8 mouse cellular contexts compared by ENCODE assay signal in genomic region chrX:137037470-137037999, GRCm38 (mm10). TPM values are rescaled to one million over a fixed set of nuclear protein-coding genes. Genes with fewer than 3 reads are reported as not detected.
A peak's percentile ranks its signal among the peaks of the same experiment; 100 is the strongest.
DNase-seq lines count a peak whose midpoint lies in the region; ATAC-seq lines count a peak whose summit lies in the region.

No protein-coding gene starts in this region.

- H3K36me3 ChIP-seq in heart, embryonic 11.5 days (ENCODE audit: control insufficient read depth, insufficient read depth, low read length): no peaks in the 10 kb centered on the region
- no peaks in the 10 kb centered on the region for H3K36me3 ChIP-seq in forebrain, embryonic 10.5 days (replicated peaks)
- no peaks in the 10 kb centered on the region for H3K36me3 ChIP-seq in liver, embryonic 13.5 days

- no peak for DNase-seq in heart, adult 9 months (ENCODE audit: low spot score in 2 of 2)
- DNase-seq in forebrain, embryonic 10.5 days (ENCODE audit: extremely low spot score, low spot score): no peak
- DNase-seq in liver, embryonic 13.5 days: no peak
- no peak for DNase-seq in gastrocnemius, adult 18-20 months (ENCODE audit: low spot score)
- no peak for DNase-seq in cerebellum, adult 8-10 months
- DNase-seq in layer of hippocampus, adult 18-20 months (ENCODE audit: low spot score in 2 of 2): no peak

- no peaks in the 10 kb centered on the region for H3K4me1 ChIP-seq in heart, embryonic 11.5 days (ENCODE audit: control insufficient read depth, insufficient read depth, low read length)
- H3K4me1 ChIP-seq in forebrain, embryonic 10.5 days: peaks cover 6% of the 10 kb centered on the region
- peaks cover 9% of the 10 kb centered on the region for H3K4me1 ChIP-seq in liver, embryonic 13.5 days (replicated peaks)

- peak overlapping the region; percentile 62 for H3K4me2 ChIP-seq in heart, embryonic 11.5 days
- peak overlapping the region; percentile 71 for H3K4me2 ChIP-seq in liver, embryonic 13.5 days

- H3K27me3 ChIP-seq in heart, embryonic 11.5 days (ENCODE audit: control insufficient read depth, insufficient read depth, low read length): no peaks in the 10 kb centered on the region
- H3K27me3 ChIP-seq in forebrain, embryonic 10.5 days (ENCODE audit: poor library complexity, severe bottlenecking): peaks cover 3% of the 10 kb centered on the region; the same call in 1 of the 2 replicates
- no peaks in the 10 kb centered on the region for H3K27me3 ChIP-seq in liver, embryonic 13.5 days

- no peak for ATAC-seq in heart, embryonic 11.5 days (replicated peaks; ENCODE audit: insufficient number of reproducible peaks, low FRiP score, low TSS enrichment)
- ATAC-seq in CD4-positive, CD25-positive, alpha-beta regulatory T cell, adult 4 months: peak; percentile 37
- ATAC-seq in liver, embryonic 13.5 days (ENCODE audit: low read depth): no peak

- peak overlapping the region; percentile 49 for H3K4me3 ChIP-seq in heart, embryonic 11.5 days (ENCODE audit: low read depth, low read length)
- H3K4me3 ChIP-seq in forebrain, embryonic 10.5 days: peak overlapping the region; percentile 60
- H3K4me3 ChIP-seq in liver, embryonic 13.5 days (replicated peaks): peak overlapping the region; percentile 69

- H3K27ac ChIP-seq in heart, embryonic 11.5 days (ENCODE audit: low read depth, low read length): no peak overlapping the region
- H3K27ac ChIP-seq in forebrain, embryonic 10.5 days: peak overlapping the region; percentile 94
- H3K27ac ChIP-seq in liver, embryonic 13.5 days: 0 out of 2 replicates have a peak overlapping the region, but pooled peaks have one; percentile 68

- peak overlapping the region; percentile 76 for H3K9ac ChIP-seq in heart, embryonic 11.5 days (ENCODE audit: low read depth, low read length)
- H3K9ac ChIP-seq in liver, embryonic 13.5 days: peak overlapping the region; percentile 71

- 14% methylated on average over 12 of the region's 12 CpGs for WGBS in heart, embryonic 11.5 days (ENCODE audit: insufficient replicate concordance)
- WGBS in forebrain, embryonic 10.5 days: 14% methylated on average over 12 of the region's 12 CpGs
- WGBS in liver, embryonic 13.5 days (ENCODE audit: insufficient replicate concordance): 14% methylated on average over 12 of the region's 12 CpGs

- H3K9me3 ChIP-seq in heart, embryonic 11.5 days (replicated peaks; ENCODE audit: control insufficient read depth, low read length): no peaks in the 10 kb centered on the region
- H3K9me3 ChIP-seq in forebrain, embryonic 10.5 days: no peaks in the 10 kb centered on the region
- H3K9me3 ChIP-seq in liver, embryonic 13.5 days (replicated peaks): no peaks in the 10 kb centered on the region

RNA-seq across cellular contexts. Expression of gene Slc25a53, which starts 0.6 kb away (rescaled TPM):
- polyA plus RNA-seq in heart, embryonic 11.5 days (2014; fragmentation: Nextera tagmentation; extraction: Ambion mirVana): 4.9 and 5.5 TPM in 2 replicates
- polyA plus RNA-seq in CD4-positive, CD25-positive, alpha-beta regulatory T cell, adult 4 months (2017; shearing (Covaris generic)): 1 to 10 TPM; 5.9 to 9.5 TPM
- polyA plus RNA-seq in forebrain, embryonic 10.5 days (2016; fragmentation: Nextera tagmentation; extraction: Ambion mirVana): 11.1 and 12.3 TPM in 2 replicates
- 2.6 and 3.6 TPM in 2 replicates for polyA plus RNA-seq in liver, embryonic 13.5 days (2015; fragmentation: Nextera tagmentation; extraction: Ambion mirVana)
- total RNA-seq in gastrocnemius, adult 18-20 months (2021): 1 to 10 TPM; 1.4 to 2.6 TPM
- 10 to 100 TPM; 20.3 to 35.5 TPM for total RNA-seq in layer of hippocampus, adult 18-20 months (2021)

RNA-seq across cellular contexts. Expression of gene Fam199x, which starts 11.9 kb away (rescaled TPM):
- polyA plus RNA-seq in heart, embryonic 11.5 days (2014; fragmentation: Nextera tagmentation; extraction: Ambion mirVana): 7.6 and 7.9 TPM in 2 replicates
- polyA plus RNA-seq in CD4-positive, CD25-positive, alpha-beta regulatory T cell, adult 4 months (2017; shearing (Covaris generic)): 1 to 10 TPM; 3.3 to 6.2 TPM
- polyA plus RNA-seq in forebrain, embryonic 10.5 days (2016; fragmentation: Nextera tagmentation; extraction: Ambion mirVana): 15.5 and 17.2 TPM in 2 replicates
- 1.2 and 1.5 TPM in 2 replicates for polyA plus RNA-seq in liver, embryonic 13.5 days (2015; fragmentation: Nextera tagmentation; extraction: Ambion mirVana)
- total RNA-seq in gastrocnemius, adult 18-20 months (2021): 1 to 10 TPM; 3.7 to 5.5 TPM
- 1 to 10 TPM; 8.4 to 8.5 TPM for total RNA-seq in layer of hippocampus, adult 18-20 months (2021)

RNA-seq across cellular contexts. Expression of gene Zcchc18, which starts 44.6 kb away (rescaled TPM):
- polyA plus RNA-seq in heart, embryonic 11.5 days (2014; fragmentation: Nextera tagmentation; extraction: Ambion mirVana): 4.2 TPM in 2 replicates
- 10 to 100 TPM; 45.7 to 49.4 TPM for polyA plus RNA-seq in CD4-positive, CD25-positive, alpha-beta regulatory T cell, adult 4 months (2017; shearing (Covaris generic))
- polyA plus RNA-seq in forebrain, embryonic 10.5 days (2016; fragmentation: Nextera tagmentation; extraction: Ambion mirVana): 53.7 and 62.2 TPM in 2 replicates
- 0.42 and 0.44 TPM in 2 replicates for polyA plus RNA-seq in liver, embryonic 13.5 days (2015; fragmentation: Nextera tagmentation; extraction: Ambion mirVana)
- under 1 TPM; 0.09 to 0.11 TPM for total RNA-seq in gastrocnemius, adult 18-20 months (2021)
- total RNA-seq in layer of hippocampus, adult 18-20 months (2021): 100 to 1,000 TPM; 267 to 271 TPM
